Mouse (Mus musculus) urinary bladder, postnatal 36 days (tissue): ENCODE results near the gene Mul1.

Experiments used
- DNase-seq, 2 experiments: peaks; one replicate each; pipeline ENCODE4 v3.0.0; 2022; ENCODE audit warnings: low spot score in 2 of 2, mixed read lengths in 1 of 2

Mul1 gene

GRCm38 (mm10) chr4:138440062-138440461, 5.6 kb downstream of the Mul1 start:
- DNase-seq: no peak

GRCm38 (mm10) chr4:138444941-138445340, 10.5 kb downstream of the Mul1 start:
- no peak for DNase-seq

GRCm38 (mm10) chr4:138446981-138447380, 12.5 kb downstream of the Mul1 start:
- DNase-seq: no peak

GRCm38 (mm10) chr4:138447387-138447786, 12.9 kb downstream of the Mul1 start:
- DNase-seq: peak; percentile 87 to 89

- no peak for DNase-seq
Measured at GRCm38 (mm10) chr4:138447827-138448602, 13.5 kb downstream of the Mul1 start.

- DNase-seq: no peak
Measured at GRCm38 (mm10) chr4:138448872-138449615, 14.6 kb downstream of the Mul1 start.

GRCm38 (mm10) chr4:138449636-138450314, 15.3 kb downstream of the Mul1 start:
- no peak for DNase-seq

GRCm38 (mm10) chr4:138452306-138453096, 18.0 kb downstream of the Mul1 start:
- no peak for DNase-seq

- DNase-seq: no peak
Measured at GRCm38 (mm10) chr4:138453097-138453752, 18.8 kb downstream of the Mul1 start.

- peak; percentile 70 to 74 for DNase-seq
Measured at GRCm38 (mm10) chr4:138453753-138454570, 19.5 kb downstream of the Mul1 start, which contains the start of gene Camk2n1. Gene Camk2n1 (plus strand): TSS chr4:138454314.

GRCm38 (mm10) chr4:138454571-138455140, 20.2 kb downstream of the Mul1 start:
- no peak for DNase-seq

GRCm38 (mm10) chr4:138455141-138455955, 20.9 kb downstream of the Mul1 start:
- no peak for DNase-seq

GRCm38 (mm10) chr4:138455956-138456341, 21.5 kb downstream of the Mul1 start:
- no peak for DNase-seq

GRCm38 (mm10) chr4:138456536-138456935, 22.1 kb downstream of the Mul1 start:
- no peak for DNase-seq

- DNase-seq: no peak
Measured at GRCm38 (mm10) chr4:138457091-138457490, 22.6 kb downstream of the Mul1 start.

GRCm38 (mm10) chr4:138458171-138458570, 23.7 kb downstream of the Mul1 start:
- no peak for DNase-seq

GRCm38 (mm10) chr4:138458735-138459440, 24.4 kb downstream of the Mul1 start:
- DNase-seq: no peak

GRCm38 (mm10) chr4:138459775-138460174, 25.3 kb downstream of the Mul1 start:
- DNase-seq: no peak
